Mouse (Mus musculus) G1E-ER4 (cell line): ENCODE measurements around the gene Sel1l. TPM values are rescaled to one million over a fixed set of nuclear protein-coding genes. Genes with fewer than 3 reads are reported as not detected.

Experiments
- GATA1 ChIP-seq: IDR thresholded peaks from one replicate; pipeline ENCODE4 v1.8.0; 2012; ENCODE audit warnings: low read length, inconsistent platforms
- polyA plus RNA-seq: library from polyadenylated mRNA; stranded (reverse); fragments of >175 nt; gene quantifications from 2 replicates; pipeline ENCODE4 v1.2.3, GENCODE M21; 2012

The Sel1l gene
- polyA plus RNA-seq, 1 experiment, result 51.7 TPM

- no peak for TF ChIP-seq GATA1
These were observed 83.5 kb downstream of the Sel1l start for GRCm38 (mm10) chr12:91765504-91765903.

GRCm38 (mm10) chr12:91765054-91765453, 83.9 kb downstream of the Sel1l start:
- TF ChIP-seq GATA1, result no peak

DNA sequence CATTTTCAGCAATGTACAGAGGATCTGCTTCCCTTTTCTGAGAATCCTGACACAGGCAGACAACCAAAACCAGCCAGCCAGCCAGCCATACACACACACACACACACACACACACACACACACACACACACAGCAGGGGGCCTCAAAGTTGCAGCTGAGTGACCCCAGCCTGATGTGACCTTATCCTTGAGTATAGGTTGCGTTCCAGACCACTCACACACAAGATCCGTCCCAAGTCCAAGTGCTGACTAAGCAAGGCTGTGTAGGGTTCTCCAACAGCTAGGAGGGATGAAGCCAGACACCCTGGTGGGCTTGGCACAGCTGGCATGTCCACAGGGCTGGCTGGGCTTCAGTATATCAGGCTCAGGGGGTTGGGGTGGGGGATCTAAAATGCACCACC, 84.5 kb downstream of the Sel1l start:
- no peak for TF ChIP-seq GATA1

DNA sequence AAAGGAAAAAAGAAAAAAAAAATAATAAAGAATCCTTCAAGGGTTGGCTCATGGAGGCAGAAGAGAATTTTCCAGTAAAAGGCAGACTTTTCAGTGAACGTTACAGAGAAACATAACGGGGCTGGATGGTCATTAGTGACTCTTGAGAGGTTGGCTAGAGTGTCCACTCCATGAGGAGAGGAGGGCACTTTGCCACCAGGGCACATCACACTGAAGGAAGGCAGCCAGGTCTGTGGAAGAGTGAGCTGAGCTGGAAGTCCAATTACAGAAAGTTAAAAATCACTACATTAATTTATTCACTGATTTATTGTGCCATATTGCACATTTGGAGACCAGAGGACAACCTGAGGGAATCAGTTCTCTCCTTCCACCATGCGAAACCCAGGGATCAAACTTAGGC, 89.1 kb downstream of the Sel1l start:
- no peak for TF ChIP-seq GATA1

- TF ChIP-seq GATA1, result peak; percentile 17
These were observed 90.9 kb downstream of the Sel1l start for GRCm38 (mm10) chr12:91757854-91758562.

- TF ChIP-seq GATA1, result no peak
These were observed 92.3 kb downstream of the Sel1l start for GRCm38 (mm10) chr12:91756562-91757166.

Other genes with a start within 250 kb of the Sel1l start
- 30.1 and 33.0 TPM in 2 replicates for gene Ston2, start 60.8 kb downstream of the Sel1l start, polyA plus RNA-seq